10 mouse cellular contexts compared by ENCODE assay signal in genomic region chr12:36662496-36662895, GRCm38 (mm10).
DNase-seq lines count a peak whose midpoint lies in the region; ATAC-seq lines count a peak whose summit lies in the region.
"Had no signal": no experiment of that assay in that cellular context is flagged by ENCODE, and none has a peak within 500 bp of the region (broad histone marks: within the 10 kb centered on the region; RNA-seq: fewer than 3 reads in every experiment).

No protein-coding gene starts in this region.

- intact Hi-C loops in heart, postnatal 14 days (cut with DNase I) = no loop called here

- H3K4me1 ChIP-seq in heart, embryonic 11.5 days (ENCODE audit: control insufficient read depth, insufficient read depth, low read length) = no peaks in the 10 kb centered on the region
- H3K4me1 ChIP-seq in midbrain, embryonic 13.5 days (replicated peaks) = peaks cover 13% of the 10 kb centered on the region
- H3K4me1 ChIP-seq: forebrain, embryonic 13.5 days had no signal

- H3K27ac ChIP-seq in heart, embryonic 11.5 days (ENCODE audit: low read depth, low read length) = no peak overlapping the region
- H3K27ac ChIP-seq in midbrain, embryonic 13.5 days = no peak overlapping the region
- H3K27ac ChIP-seq: forebrain, embryonic 13.5 days; liver, embryonic 14.5 days had no signal

- no peaks in the 10 kb centered on the region for H3K9me3 ChIP-seq in heart, embryonic 11.5 days (replicated peaks; ENCODE audit: control insufficient read depth, low read length)
- no peaks in the 10 kb centered on the region for H3K9me3 ChIP-seq in midbrain, embryonic 13.5 days
- H3K9me3 ChIP-seq: forebrain, embryonic 13.5 days had no signal

- H3K27me3 ChIP-seq in heart, embryonic 11.5 days (ENCODE audit: control insufficient read depth, insufficient read depth, low read length) = no peaks in the 10 kb centered on the region
- H3K27me3 ChIP-seq in midbrain, embryonic 13.5 days = no peaks in the 10 kb centered on the region
- H3K27me3 ChIP-seq: forebrain, embryonic 13.5 days had no signal

- no peak for ATAC-seq in heart, embryonic 11.5 days (replicated peaks; ENCODE audit: insufficient number of reproducible peaks, low FRiP score, low TSS enrichment)
- no peak for ATAC-seq in midbrain, embryonic 13.5 days
- ATAC-seq: forebrain, embryonic 13.5 days had no signal

- 81% methylated on average over 7 of the region's 7 CpGs for WGBS in heart, embryonic 11.5 days (ENCODE audit: insufficient replicate concordance)
- 92% methylated on average over 7 of the region's 7 CpGs for WGBS in midbrain, embryonic 13.5 days

- no peaks in the 10 kb centered on the region for H3K36me3 ChIP-seq in heart, embryonic 11.5 days (ENCODE audit: control insufficient read depth, insufficient read depth, low read length)
- H3K36me3 ChIP-seq in midbrain, embryonic 13.5 days = no peaks in the 10 kb centered on the region

- H3K9ac ChIP-seq in heart, embryonic 11.5 days (ENCODE audit: low read depth, low read length) = no peak overlapping the region
- H3K9ac ChIP-seq in midbrain, embryonic 13.5 days (replicated peaks) = no peak overlapping the region
- H3K9ac ChIP-seq: forebrain, embryonic 13.5 days; liver, embryonic 14.5 days had no signal

- no peak overlapping the region for H3K4me2 ChIP-seq in heart, embryonic 11.5 days
- no peak overlapping the region for H3K4me2 ChIP-seq in midbrain, embryonic 13.5 days (replicated peaks)
- H3K4me2 ChIP-seq: forebrain, embryonic 13.5 days had no signal

- H3K4me3 ChIP-seq in heart, embryonic 11.5 days (ENCODE audit: low read depth, low read length) = no peak overlapping the region
- no peak overlapping the region for H3K4me3 ChIP-seq in midbrain, embryonic 13.5 days (replicated peaks)
- H3K4me3 ChIP-seq: forebrain, embryonic 13.5 days had no signal

- DNase-seq in heart, postnatal 14 days = peak; percentile 23 to 42
- peak; percentile 16 for DNase-seq in adipocyte (ENCODE audit: low spot score)
- peak; percentile 22 for DNase-seq in cerebellum, adult 8-10 months
- DNase-seq in layer of hippocampus, adult 9-11 months = peak; percentile 17
- no peak for DNase-seq in spleen, adult 18-20 months
- DNase-seq in spleen, postnatal 36 days (ENCODE audit: low spot score in 2 of 2) = no peak

Comparison
In these comparisons a context has a peak if more than half of its experiments do, and no peak if none do; other contexts are left out.
1. DNase-seq: peak in heart, postnatal 14 days (2 of 2), adipocyte (single experiment), cerebellum, adult 8-10 months (single experiment) and layer of hippocampus, adult 9-11 months (single experiment); none in spleen, adult 18-20 months (0 of 2) and spleen, postnatal 36 days (0 of 2).